Mouse (Mus musculus) forebrain, postnatal 0 days (tissue): ENCODE results near the gene Gpr132. TPM values are rescaled to one million over a fixed set of nuclear protein-coding genes. Genes with fewer than 3 reads are reported as not detected.

Source experiments
- ATAC-seq: fragments of 200-750 bp; cut with Nextera tagmentation; 2 replicates; pipeline ENCODE4 v1.8.0; 2017; ENCODE audit warnings: mild to moderate bottlenecking, moderate library complexity
- DNase-seq: peaks from one replicate; pipeline ENCODE4 v3.0.0-alpha.2; 2015
- H3K27ac ChIP-seq: fragments of 300-500 bp; sonication (generic); 2 replicates; pipeline ENCODE4 v1.5.1; 2014; ENCODE audit warnings: low read depth, mild to moderate bottlenecking, antibody characterized with exemption, low read length, moderate library complexity, mixed read lengths
- H3K27me3 ChIP-seq: fragments of 300-500 bp; sonication (generic); 2 replicates; pipeline ENCODE4 v1.6.1; 2014; ENCODE audit warnings: mild to moderate bottlenecking, low read length, mixed read lengths; ENCODE audit not compliant: insufficient read depth
- H3K36me3 ChIP-seq: fragments of 300-500 bp; sonication (generic); 2 replicates; pipeline ENCODE4 v1.6.1; 2014; ENCODE audit warnings: mild to moderate bottlenecking, moderate library complexity; ENCODE audit not compliant: insufficient read depth
- H3K4me1 ChIP-seq: fragments of 300-500 bp; sonication (generic); 2 replicates; pipeline ENCODE4 v1.6.1; 2014; ENCODE audit warnings: antibody characterized with exemption; ENCODE audit not compliant: insufficient read depth
- H3K4me2 ChIP-seq: fragments of 300-500 bp; sonication (generic); 2 replicates; pipeline ENCODE4 v1.6.1; 2014; ENCODE audit warnings: low read depth, mild to moderate bottlenecking, moderate library complexity
- H3K4me3 ChIP-seq: fragments of 300-500 bp; sonication (generic); 2 replicates; pipeline ENCODE4 v1.5.1; 2014; ENCODE audit warnings: low read depth, low read length, mixed read lengths
- H3K9ac ChIP-seq: fragments of 300-500 bp; sonication (generic); 2 replicates; pipeline ENCODE4 v1.6.1; 2014; ENCODE audit warnings: mild to moderate bottlenecking
- H3K9me3 ChIP-seq: fragments of 300-500 bp; sonication (generic); 2 replicates; pipeline ENCODE4 v1.6.1; 2016; ENCODE audit warnings: low read length
- CTCF ChIP-seq: sonication (generic); IDR thresholded peaks from 2 replicates; pipeline ENCODE4 v1.5.1; 2016; ENCODE audit warnings: antibody characterized with exemption, control low read depth, low read depth
- WGBS: fragments of 180-500 bp; shearing (Covaris S2); extraction: QIAGEN DNeasy Blood & Tissue Kit; methylation state at CpG from one replicate; pipeline ENCODE4 v1.1.7; 2014; 5-methylcytosine and 5-hydroxymethylcytosine counted together
- polyA plus RNA-seq: library from polyadenylated mRNA; unstranded; fragments of >200 nt; fragmentation: Nextera tagmentation; extraction: Ambion mirVana; gene quantifications from 2 replicates; pipeline ENCODE4 v1.2.1, GENCODE M21; 2015
- total RNA-seq: library from RNA; depleted of rRNA; stranded (reverse); fragments of >200 nt; gene quantifications from 2 replicates; pipeline ENCODE4 v1.2.3, GENCODE M21; 2014

The Gpr132 gene
- total and polyA plus RNA-seq, 2 experiments from 2014 or later: 0.10 TPM; not detected in 1

- Histone ChIP-seq H3K27me3 (peaks cover 60% of the 10 kb centered on the region), H3K36me3 (no peaks in the 10 kb centered on the region), H3K4me2 (peak overlapping the region; percentile 54), H3K4me3 (peak overlapping the region; percentile 33), H3K27ac (no peak overlapping the region), H3K4me1 (0 out of 2 replicates have a peak, but pooled peaks cover 3% of the 10 kb centered on the region), H3K9me3 (no peaks in the 10 kb centered on the region), H3K9ac (0 out of 2 replicates have a peak overlapping the region, but pooled peaks have one; percentile 35)
- DNase-seq (no peak), ATAC-seq (no peak)
- no peak for TF ChIP-seq CTCF
- WGBS: 4% methylated on average over 36 of the region's 37 CpGs
Measured at GRCm38 (mm10) chr12:112877607-112878020, 9.6 kb upstream of the Gpr132 start.

DNA sequence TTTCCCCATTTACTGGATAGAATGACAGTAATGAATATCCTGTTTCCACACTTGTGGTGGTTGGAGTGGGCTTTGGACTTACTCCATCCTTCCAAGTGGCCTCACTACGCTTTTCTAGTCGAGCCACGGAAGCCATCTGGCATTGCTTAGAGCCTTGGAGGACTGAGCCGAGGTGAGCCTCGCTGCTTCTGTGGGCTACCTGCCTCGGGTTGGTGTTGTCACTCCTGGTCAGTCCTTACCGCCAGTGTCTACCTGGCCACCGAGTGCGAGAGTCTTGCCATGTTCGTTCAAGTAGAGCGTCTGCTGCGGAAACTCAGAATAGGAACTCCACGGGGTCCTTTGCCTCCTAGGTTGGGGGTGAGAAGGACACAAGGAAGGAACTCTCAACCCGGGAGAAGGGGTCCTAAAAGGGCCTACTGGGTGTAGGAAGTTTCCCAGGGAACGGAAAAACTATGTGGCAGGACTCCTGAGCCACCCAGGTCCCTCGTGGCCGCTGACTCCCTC lies 9.1 kb upstream of the Gpr132 start:
- WGBS: 6% methylated on average over 17 of the region's 17 CpGs
- H3K9me3 ChIP-seq: no peaks in the 10 kb centered on the region
- H3K36me3 ChIP-seq: no peaks in the 10 kb centered on the region
- H3K27me3 ChIP-seq: peaks cover 60% of the 10 kb centered on the region
- H3K9ac ChIP-seq: no peak overlapping the region
- H3K27ac ChIP-seq: no peak overlapping the region
- peak overlapping the region; percentile 33 for H3K4me3 ChIP-seq
- TF ChIP-seq CTCF: no peak
- peak overlapping the region; percentile 54 for H3K4me2 ChIP-seq
- ATAC-seq (no peak), DNase-seq (no peak)
- H3K4me1 ChIP-seq: 0 out of 2 replicates have a peak, but pooled peaks cover 3% of the 10 kb centered on the region

- H3K4me3 ChIP-seq: peak overlapping the region; percentile 16
- TF ChIP-seq CTCF: no peak
- H3K9me3 ChIP-seq: no peaks in the 10 kb centered on the region
- ATAC-seq (peak; percentile 37), DNase-seq (no peak)
- 5% methylated on average over 28 of the region's 28 CpGs for WGBS
- no peaks in the 10 kb centered on the region for H3K36me3 ChIP-seq
- 0 out of 2 replicates have a peak, but pooled peaks cover 3% of the 10 kb centered on the region for H3K4me1 ChIP-seq
- H3K27me3 ChIP-seq: peaks cover 60% of the 10 kb centered on the region
- no peak overlapping the region for H3K27ac ChIP-seq
- peak overlapping the region; percentile 10; the same call in 1 of the 2 replicates for H3K9ac ChIP-seq
- H3K4me2 ChIP-seq: peak overlapping the region; percentile 30
Measured at GRCm38 (mm10) chr12:112876332-112877072, 8.5 kb upstream of the Gpr132 start.

DNA sequence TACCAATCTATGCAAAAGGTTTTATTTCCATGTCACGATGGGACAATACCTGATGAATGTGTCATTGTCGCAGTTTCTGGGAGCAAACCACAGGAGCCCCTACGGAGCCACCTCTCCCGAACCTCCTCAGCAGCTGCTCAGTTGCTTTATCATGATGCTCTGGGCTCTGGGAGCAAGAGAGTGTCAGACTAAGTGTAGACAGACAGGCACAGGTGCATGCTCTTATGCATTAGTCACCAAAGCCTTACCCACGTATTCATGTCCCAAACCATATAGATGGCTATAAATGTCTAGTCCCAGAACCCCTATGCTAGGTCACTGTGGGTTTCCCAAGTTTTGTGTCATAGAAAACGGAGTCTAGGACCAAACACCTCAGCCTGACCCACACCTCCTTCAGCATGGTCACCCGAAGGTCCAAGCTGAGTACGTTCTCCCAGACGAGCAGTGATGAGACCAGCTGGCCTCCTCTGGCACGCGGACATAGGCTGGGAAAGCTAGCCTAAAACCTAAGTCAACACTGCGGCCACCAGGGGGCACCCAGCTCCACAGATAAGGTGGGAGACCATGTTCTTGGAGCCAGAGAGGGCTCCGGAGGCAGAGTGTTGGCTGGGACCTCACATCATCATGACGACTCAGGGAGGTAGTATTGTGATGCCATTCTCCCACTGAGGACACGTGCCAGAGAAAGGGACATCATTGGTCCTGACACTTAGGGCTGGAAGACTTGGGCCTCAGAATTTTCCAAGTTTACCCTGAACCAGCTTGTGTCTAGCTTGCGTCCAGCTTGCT lies 7.4 kb upstream of the Gpr132 start:
- Histone ChIP-seq H3K4me2 (no peak overlapping the region), H3K27ac (no peak overlapping the region), H3K9ac (no peak overlapping the region), H3K27me3 (peaks cover 60% of the 10 kb centered on the region), H3K36me3 (no peaks in the 10 kb centered on the region), H3K4me3 (no peak overlapping the region), H3K9me3 (no peaks in the 10 kb centered on the region), H3K4me1 (0 out of 2 replicates have a peak, but pooled peaks cover 3% of the 10 kb centered on the region)
- TF ChIP-seq CTCF: peak; percentile 89
- 24% methylated on average over 16 of the region's 16 CpGs for WGBS
- DNase-seq (peak; percentile 86), ATAC-seq (peak; percentile 77)

DNA sequence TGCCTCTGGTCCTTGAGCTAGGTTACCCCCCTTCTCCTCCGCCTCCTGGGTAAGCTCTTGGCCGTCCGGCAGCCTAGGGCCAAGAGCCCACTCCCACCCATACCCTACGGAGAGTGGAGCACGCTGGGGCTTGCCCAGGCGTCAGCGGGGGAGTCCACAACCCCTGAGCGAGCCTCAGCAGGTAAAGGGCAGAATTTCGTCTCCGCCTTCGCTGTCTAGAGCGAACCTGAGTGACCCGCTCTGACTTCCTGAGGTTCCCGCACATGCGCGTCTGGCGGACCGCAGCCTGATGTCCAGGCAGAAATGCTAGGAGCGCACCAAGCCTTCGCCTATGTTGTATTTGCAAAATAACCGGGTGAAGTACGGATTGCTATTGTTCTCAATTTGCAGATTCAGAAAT lies 6.2 kb upstream of the Gpr132 start:
- no peak for TF ChIP-seq CTCF
- 0 out of 2 replicates have a peak, but pooled peaks cover 3% of the 10 kb centered on the region for H3K4me1 ChIP-seq
- DNase-seq (no peak), ATAC-seq (no peak)
- H3K36me3 ChIP-seq: no peaks in the 10 kb centered on the region
- 18% methylated on average over 22 of the region's 22 CpGs for WGBS
- H3K27ac ChIP-seq: no peak overlapping the region
- H3K9ac ChIP-seq: 0 out of 2 replicates have a peak overlapping the region, but pooled peaks have one; percentile 14
- H3K4me2 ChIP-seq: peak overlapping the region; percentile 29; the same call in 1 of the 2 replicates
- H3K4me3 ChIP-seq: peak overlapping the region; percentile 16; the same call in 1 of the 2 replicates
- peaks cover 60% of the 10 kb centered on the region for H3K27me3 ChIP-seq
- H3K9me3 ChIP-seq: no peaks in the 10 kb centered on the region

- ATAC-seq: peak; percentile 26; the same call in 1 of the 2 replicates
- H3K4me2 ChIP-seq: peak overlapping the region; percentile 29; the same call in 1 of the 2 replicates
Measured at GRCm38 (mm10) chr12:112873452-112874190, 5.6 kb upstream of the Gpr132 start.

More at GRCm38 (mm10) chr12:112873452-112874190, 5.6 kb upstream of the Gpr132 start:
- TF ChIP-seq CTCF: peak; percentile 80
- H3K4me3 ChIP-seq: peak overlapping the region; percentile 16; the same call in 1 of the 2 replicates
- no peak overlapping the region for H3K27ac ChIP-seq
- 20% methylated on average over 18 of the region's 18 CpGs for WGBS
- peak; percentile 76 for DNase-seq
- no peaks in the 10 kb centered on the region for H3K36me3 ChIP-seq
- 0 out of 2 replicates have a peak overlapping the region, but pooled peaks have one; percentile 14 for H3K9ac ChIP-seq
- H3K9me3 ChIP-seq: no peaks in the 10 kb centered on the region
- H3K27me3 ChIP-seq: peaks cover 55% of the 10 kb centered on the region
- H3K4me1 ChIP-seq: 0 out of 2 replicates have a peak, but pooled peaks cover 3% of the 10 kb centered on the region
